Mouse (Mus musculus) embryonic facial prominence, embryonic 13.5 days (tissue): ENCODE measurements around the gene Pax7. TPM values are rescaled to one million over a fixed set of nuclear protein-coding genes. Genes with fewer than 3 reads are reported as not detected.

ENCODE experiments used
- ATAC-seq: fragments of 200-750 bp; cut with Nextera tagmentation; 2 replicates; pipeline ENCODE4 v1.8.0; 2017; ENCODE audit warnings: low read depth; ENCODE audit not compliant: insufficient number of reproducible peaks, insufficient read depth, low FRiP score, low TSS enrichment
- H3K27ac ChIP-seq: fragments of 300-500 bp; sonication (generic); 2 replicates; pipeline ENCODE4 v1.5.1; 2015; ENCODE audit warnings: moderate library complexity, mild to moderate bottlenecking, inconsistent platforms
- H3K27me3 ChIP-seq: fragments of 300-500 bp; sonication (generic); 2 replicates; pipeline ENCODE4 v1.6.1; 2015; ENCODE audit warnings: mild to moderate bottlenecking, inconsistent platforms
- H3K36me3 ChIP-seq: fragments of 300-500 bp; sonication (generic); 2 replicates; pipeline ENCODE4 v1.6.1; 2015; ENCODE audit warnings: mild to moderate bottlenecking, inconsistent platforms
- H3K4me1 ChIP-seq: fragments of 300-500 bp; sonication (generic); 2 replicates; pipeline ENCODE4 v1.6.1; 2015; ENCODE audit warnings: inconsistent platforms
- H3K4me2 ChIP-seq: fragments of 300-500 bp; sonication (generic); 2 replicates; pipeline ENCODE4 v1.6.1; 2015; ENCODE audit warnings: moderate library complexity, mild to moderate bottlenecking, inconsistent platforms
- H3K4me3 ChIP-seq: fragments of 300-500 bp; sonication (generic); 2 replicates; pipeline ENCODE4 v1.5.1; 2015; ENCODE audit warnings: mild to moderate bottlenecking, inconsistent platforms
- H3K9ac ChIP-seq: fragments of 300-500 bp; sonication (generic); 2 replicates; pipeline ENCODE4 v1.6.1; 2015; ENCODE audit warnings: mild to moderate bottlenecking, inconsistent platforms
- H3K9me3 ChIP-seq: fragments of 300-500 bp; sonication (generic); 2 replicates; pipeline ENCODE4 v1.6.1; 2016; ENCODE audit warnings: inconsistent platforms
- WGBS: fragments of 180-500 bp; shearing (Covaris S2); methylation state at CpG from one replicate; pipeline ENCODE4 v1.1.7; 2015; ENCODE audit warnings: mixed read lengths; 5-methylcytosine and 5-hydroxymethylcytosine counted together
- polyA plus RNA-seq: library from polyadenylated mRNA; unstranded; fragments of >200 nt; fragmentation: Nextera tagmentation; extraction: Ambion mirVana; gene quantifications from 2 replicates; pipeline ENCODE4 v1.2.1, GENCODE M21; 2015

The Pax7 gene
- polyA plus RNA-seq, 1 experiment from 2014 or later: 2.5 TPM

DNA sequence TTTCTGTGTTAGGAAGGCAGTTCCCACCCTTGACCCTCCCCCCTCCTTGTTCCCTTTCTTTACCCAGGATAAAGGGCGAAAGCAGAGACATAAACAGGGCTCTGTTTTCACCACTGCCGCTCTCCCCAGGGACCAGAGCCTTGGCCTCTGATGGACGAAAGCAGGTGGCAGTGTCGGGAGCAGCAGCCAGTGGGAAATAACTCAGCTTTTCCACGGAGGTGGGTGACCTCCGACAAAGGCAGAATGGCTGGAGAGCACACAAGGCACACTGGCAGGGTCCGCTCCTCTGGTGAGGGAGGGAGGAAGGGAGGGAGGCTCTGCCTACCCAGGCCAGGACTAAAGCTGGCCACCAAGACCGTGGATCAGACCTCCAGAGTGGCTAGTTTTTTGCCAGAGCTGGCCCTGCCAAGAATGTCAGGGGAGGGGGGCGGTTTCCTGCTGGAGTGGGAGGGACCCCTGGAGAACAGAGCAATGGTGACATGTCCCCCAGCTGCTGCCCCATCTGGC lies 62.1 kb downstream of the Pax7 start:
- no peaks in the 10 kb centered on the region for H3K36me3 ChIP-seq
- no peak overlapping the region for H3K27ac ChIP-seq
- H3K9ac ChIP-seq: no peak overlapping the region
- no peak overlapping the region for H3K4me3 ChIP-seq
- H3K9me3 ChIP-seq: no peaks in the 10 kb centered on the region
- peaks cover 56% of the 10 kb centered on the region for H3K27me3 ChIP-seq
- H3K4me1 ChIP-seq: peaks cover 19% of the 10 kb centered on the region
- no peak overlapping the region for H3K4me2 ChIP-seq
- ATAC-seq: 0 out of 2 replicates have a peak, but pooled peaks have one; percentile 54
- WGBS: 13% methylated on average over 9 of the region's 9 CpGs

DNA sequence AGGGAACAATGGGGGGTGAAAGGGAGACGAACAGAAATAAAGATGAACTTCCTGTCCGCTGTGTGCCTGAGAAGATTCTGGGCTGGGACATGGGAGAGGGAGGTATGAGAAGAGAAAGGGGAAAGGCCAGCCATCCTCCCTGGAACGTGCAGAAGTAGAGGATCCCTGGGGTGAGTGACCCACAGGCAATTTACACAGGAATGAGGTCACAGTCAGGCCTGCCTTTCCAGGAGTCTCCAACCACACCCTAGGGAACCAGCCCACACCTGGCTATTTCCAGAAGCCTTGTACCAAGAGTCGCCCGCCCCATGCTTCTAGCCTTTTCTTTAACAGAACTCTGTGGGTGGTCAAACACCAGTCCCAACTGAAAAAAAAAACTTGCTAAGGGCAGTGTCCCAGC lies 65.5 kb downstream of the Pax7 start:
- no peak overlapping the region for H3K9ac ChIP-seq
- peaks cover 19% of the 10 kb centered on the region for H3K4me1 ChIP-seq
- ATAC-seq: no peak
- no peak overlapping the region for H3K4me3 ChIP-seq
- no peaks in the 10 kb centered on the region for H3K9me3 ChIP-seq
- no peak overlapping the region for H3K27ac ChIP-seq
- H3K4me2 ChIP-seq: no peak overlapping the region
- no peaks in the 10 kb centered on the region for H3K36me3 ChIP-seq
- peaks cover 75% of the 10 kb centered on the region for H3K27me3 ChIP-seq
- 34% methylated on average over 5 of the region's 5 CpGs for WGBS

DNA sequence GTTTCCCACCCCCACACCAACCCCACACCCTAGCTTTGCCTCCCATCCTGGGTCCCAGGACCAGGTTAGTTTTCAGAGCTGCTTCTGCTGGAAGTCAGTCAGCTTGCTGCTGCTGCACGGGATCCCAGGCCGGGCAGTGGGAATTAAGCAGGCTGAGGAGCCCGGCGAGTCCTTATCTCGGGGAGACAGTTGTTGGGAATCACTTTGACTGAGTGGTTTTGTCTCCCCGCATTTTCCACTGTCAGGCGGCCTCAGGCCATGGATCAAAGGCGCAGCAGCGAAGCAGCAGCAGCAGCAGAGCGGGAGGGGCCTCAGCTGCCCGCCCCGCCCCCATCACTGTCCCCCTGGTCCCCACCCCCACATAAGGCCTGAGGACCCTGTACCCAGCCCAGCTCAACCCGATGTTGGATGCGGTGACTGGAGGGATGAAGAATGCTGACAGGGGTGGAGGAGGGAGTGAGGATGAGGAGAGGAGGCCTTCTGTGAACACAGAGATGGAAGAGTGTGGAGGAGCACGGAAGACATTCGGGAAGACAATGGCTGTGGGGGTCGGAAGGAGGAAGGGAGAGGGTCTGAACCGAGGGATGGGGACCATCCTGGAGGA lies 66.1 kb downstream of the Pax7 start:
- H3K9ac ChIP-seq: no peak overlapping the region
- 6% methylated on average over 18 of the region's 18 CpGs for WGBS
- H3K27me3 ChIP-seq: peaks cover 79% of the 10 kb centered on the region

DNA sequence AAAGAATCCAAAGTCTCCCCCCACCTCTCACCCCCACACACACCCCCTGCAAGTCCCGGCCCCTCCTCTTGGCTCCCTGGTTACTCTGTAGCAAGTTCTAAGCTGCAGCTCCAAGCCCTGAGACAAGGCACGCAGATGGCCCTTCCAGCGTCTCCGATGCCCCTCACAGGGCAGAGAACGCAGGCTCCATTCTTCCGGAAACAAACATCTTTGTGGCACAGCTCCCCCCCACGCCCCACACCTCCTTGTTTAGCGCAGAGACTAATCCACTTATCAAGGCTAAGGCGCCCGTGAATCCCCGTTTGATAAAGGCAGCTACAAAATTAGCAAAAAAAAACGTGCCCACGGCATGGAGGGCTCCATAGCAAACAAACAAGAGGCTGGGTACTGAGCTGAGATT lies 71.4 kb downstream of the Pax7 start:
- Histone ChIP-seq H3K4me1 (peaks cover 23% of the 10 kb centered on the region), H3K36me3 (no peaks in the 10 kb centered on the region), H3K27me3 (peaks cover 54% of the 10 kb centered on the region), H3K9me3 (no peaks in the 10 kb centered on the region), H3K27ac (no peak overlapping the region), H3K4me2 (no peak overlapping the region), H3K4me3 (no peak overlapping the region), H3K9ac (no peak overlapping the region)
- ATAC-seq: no peak
- 15% methylated on average over 13 of the region's 13 CpGs for WGBS

More for the DNA sequence above, 66.1 kb downstream of the Pax7 start:
- H3K4me3 ChIP-seq: no peak overlapping the region
- H3K9me3 ChIP-seq: no peaks in the 10 kb centered on the region
- ATAC-seq: no peak
- H3K4me2 ChIP-seq: no peak overlapping the region
- H3K27ac ChIP-seq: no peak overlapping the region
- no peaks in the 10 kb centered on the region for H3K36me3 ChIP-seq
- H3K4me1 ChIP-seq: peaks cover 19% of the 10 kb centered on the region

DNA sequence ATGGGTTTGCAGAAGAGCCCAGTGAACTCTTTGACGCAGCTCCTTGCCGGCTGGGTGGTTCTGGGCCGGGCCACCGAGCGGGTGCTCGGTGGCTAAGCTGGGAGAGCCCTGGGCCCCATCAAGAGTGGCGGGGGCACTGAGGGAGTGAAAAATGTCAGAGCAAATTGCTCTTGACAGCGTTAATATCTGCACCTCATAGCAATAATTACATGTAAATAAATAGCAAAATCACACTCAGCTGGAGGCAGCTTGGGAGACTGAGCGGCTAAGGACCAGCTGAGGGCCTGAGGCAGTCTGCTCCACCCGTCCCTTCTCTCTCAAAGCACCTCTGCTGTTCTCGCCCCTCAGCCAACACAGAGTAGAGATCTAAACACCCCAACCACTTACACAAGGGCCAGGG lies 72.6 kb downstream of the Pax7 start:
- Histone ChIP-seq H3K4me3 (no peak overlapping the region), H3K9ac (no peak overlapping the region), H3K9me3 (no peaks in the 10 kb centered on the region), H3K4me2 (no peak overlapping the region), H3K36me3 (no peaks in the 10 kb centered on the region), H3K4me1 (peaks cover 24% of the 10 kb centered on the region), H3K27me3 (peaks cover 44% of the 10 kb centered on the region), H3K27ac (no peak overlapping the region)
- 56% methylated on average over 11 of the region's 11 CpGs for WGBS
- ATAC-seq: no peak

DNA sequence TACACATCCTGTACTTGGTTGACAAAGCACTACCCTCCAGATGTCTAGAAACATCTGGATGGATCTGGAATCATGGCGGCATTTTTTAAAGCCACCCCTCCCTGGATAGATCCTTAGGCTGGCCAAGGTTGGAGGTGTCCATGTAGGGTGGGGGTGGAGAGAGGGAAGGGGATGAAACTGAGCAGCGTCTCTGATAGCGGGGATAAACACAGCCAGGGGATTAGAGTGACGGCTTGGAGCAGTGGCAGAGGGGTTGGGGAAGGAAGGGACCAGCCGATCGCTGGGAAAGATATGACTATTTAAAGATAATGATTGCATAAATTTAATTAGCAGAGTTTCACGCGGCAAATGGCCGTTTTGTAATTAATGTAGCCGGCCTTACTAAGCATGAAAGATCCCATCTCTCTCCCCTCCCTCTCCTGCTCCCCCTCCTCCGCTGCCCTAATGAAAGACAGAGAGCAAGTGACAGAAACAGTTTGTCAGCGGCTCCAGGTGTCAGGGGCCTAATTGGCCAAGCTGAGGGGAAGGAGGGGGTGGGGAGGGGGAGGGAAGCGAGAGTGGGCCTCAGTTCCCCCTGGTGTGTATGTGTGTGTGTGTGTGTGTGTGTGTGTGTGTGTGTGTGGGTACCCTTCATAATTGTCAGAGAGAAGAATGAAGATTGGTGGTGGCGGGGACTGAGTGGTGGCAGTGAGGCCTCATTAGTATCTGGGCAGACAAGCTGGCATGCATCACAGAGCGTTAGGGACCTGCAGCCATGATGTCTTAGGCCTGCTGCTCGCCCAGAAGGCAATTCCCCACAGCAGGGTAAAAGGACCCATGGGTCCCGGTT lies 74.6 kb downstream of the Pax7 start:
- 16% methylated on average over 17 of the region's 17 CpGs for WGBS
- H3K27me3 ChIP-seq: peaks cover 34% of the 10 kb centered on the region

DNA sequence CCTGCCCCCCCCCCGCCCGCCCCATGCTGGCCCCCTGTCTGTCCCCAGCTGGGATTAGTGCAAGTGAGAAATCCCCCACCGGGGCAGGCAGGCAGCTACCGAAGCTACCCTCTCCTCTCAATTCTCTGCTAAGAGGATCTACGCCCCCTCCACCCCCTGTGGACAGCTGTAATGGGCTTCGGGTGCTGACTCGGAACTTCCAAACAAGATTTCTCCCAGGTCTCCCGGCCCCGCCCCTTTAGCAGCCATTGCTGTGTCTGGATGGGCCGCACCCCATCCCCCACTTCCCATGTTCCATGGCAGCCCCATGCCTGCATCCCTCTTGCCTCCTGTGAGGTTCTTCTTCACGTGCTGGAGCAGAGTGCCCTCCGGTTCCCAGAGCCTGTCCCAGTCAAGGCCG lies 76.4 kb downstream of the Pax7 start:
- Histone ChIP-seq H3K27me3 (peaks cover 16% of the 10 kb centered on the region), H3K4me1 (peaks cover 33% of the 10 kb centered on the region), H3K9ac (peak overlapping the region; percentile 32; the same call in 1 of the 2 replicates), H3K36me3 (no peaks in the 10 kb centered on the region), H3K27ac (no peak overlapping the region), H3K4me3 (no peak overlapping the region), H3K9me3 (no peaks in the 10 kb centered on the region), H3K4me2 (no peak overlapping the region)
- WGBS: 9% methylated on average over 13 of the region's 13 CpGs
- ATAC-seq: no peak

More for the DNA sequence above, 74.6 kb downstream of the Pax7 start:
- H3K4me3 ChIP-seq: no peak overlapping the region
- H3K9ac ChIP-seq: no peak overlapping the region
- no peak overlapping the region for H3K4me2 ChIP-seq
- no peak for ATAC-seq
- no peak overlapping the region for H3K27ac ChIP-seq
- no peaks in the 10 kb centered on the region for H3K9me3 ChIP-seq
- H3K4me1 ChIP-seq: peaks cover 34% of the 10 kb centered on the region
- H3K36me3 ChIP-seq: no peaks in the 10 kb centered on the region

DNA sequence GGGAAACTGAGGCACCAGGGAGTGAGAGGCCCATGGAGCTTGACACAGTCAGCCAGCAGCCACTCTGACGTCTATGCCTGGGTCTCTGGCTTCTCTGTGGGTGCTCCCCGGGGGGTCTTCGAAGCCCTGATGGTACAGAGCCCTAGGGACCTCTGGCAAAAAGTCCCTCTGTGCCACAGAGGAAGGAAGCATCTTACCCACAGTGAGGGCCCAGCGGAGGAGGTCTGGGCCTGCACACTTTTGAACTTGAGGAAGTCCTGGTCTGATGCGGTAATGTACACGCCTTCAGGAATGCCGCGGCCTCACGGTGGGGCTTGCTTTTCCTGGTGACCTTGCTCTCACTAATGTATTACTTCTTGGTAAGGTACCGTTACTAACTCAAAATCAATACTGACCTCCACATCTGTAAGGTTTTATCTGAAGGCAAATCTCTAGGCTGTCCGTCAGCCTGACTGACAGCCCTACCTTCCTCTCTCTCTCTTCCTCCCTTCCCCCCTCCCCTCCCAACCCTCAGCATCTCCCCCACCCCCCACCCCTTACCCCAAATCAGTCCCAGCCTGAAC lies 79.1 kb downstream of the Pax7 start:
- Histone ChIP-seq H3K9me3 (no peaks in the 10 kb centered on the region), H3K36me3 (0 out of 2 replicates have a peak, but pooled peaks cover under 1% of the 10 kb centered on the region), H3K4me3 (no peak overlapping the region), H3K4me2 (no peak overlapping the region), H3K27ac (no peak overlapping the region), H3K9ac (no peak overlapping the region), H3K27me3 (peaks cover 6% of the 10 kb centered on the region), H3K4me1 (peaks cover 28% of the 10 kb centered on the region)
- 20% methylated on average over 11 of the region's 11 CpGs for whole genome bisulfite sequencing
- ATAC-seq: no peak

DNA sequence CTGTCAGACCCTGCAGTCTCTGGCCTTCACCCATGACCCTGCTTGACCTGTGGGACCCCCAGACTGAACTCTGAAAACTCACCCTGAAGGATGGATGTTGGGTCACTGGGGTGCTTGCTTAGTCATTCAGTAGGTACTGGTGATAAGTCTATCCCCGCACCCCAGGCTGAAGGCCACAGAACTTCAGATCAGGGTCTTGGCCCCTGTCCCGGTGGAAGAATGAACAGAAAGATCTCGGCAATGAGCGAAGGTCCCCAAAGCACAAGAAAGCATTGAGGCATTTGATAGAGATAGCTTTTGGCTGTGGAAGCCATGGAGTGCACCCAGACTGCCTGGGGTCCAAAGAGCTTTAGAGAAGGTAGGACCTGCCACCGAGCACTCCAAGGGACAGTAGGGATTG lies 82.4 kb downstream of the Pax7 start:
- H3K9ac ChIP-seq: no peak overlapping the region
- H3K27me3 ChIP-seq: no peaks in the 10 kb centered on the region

DNA sequence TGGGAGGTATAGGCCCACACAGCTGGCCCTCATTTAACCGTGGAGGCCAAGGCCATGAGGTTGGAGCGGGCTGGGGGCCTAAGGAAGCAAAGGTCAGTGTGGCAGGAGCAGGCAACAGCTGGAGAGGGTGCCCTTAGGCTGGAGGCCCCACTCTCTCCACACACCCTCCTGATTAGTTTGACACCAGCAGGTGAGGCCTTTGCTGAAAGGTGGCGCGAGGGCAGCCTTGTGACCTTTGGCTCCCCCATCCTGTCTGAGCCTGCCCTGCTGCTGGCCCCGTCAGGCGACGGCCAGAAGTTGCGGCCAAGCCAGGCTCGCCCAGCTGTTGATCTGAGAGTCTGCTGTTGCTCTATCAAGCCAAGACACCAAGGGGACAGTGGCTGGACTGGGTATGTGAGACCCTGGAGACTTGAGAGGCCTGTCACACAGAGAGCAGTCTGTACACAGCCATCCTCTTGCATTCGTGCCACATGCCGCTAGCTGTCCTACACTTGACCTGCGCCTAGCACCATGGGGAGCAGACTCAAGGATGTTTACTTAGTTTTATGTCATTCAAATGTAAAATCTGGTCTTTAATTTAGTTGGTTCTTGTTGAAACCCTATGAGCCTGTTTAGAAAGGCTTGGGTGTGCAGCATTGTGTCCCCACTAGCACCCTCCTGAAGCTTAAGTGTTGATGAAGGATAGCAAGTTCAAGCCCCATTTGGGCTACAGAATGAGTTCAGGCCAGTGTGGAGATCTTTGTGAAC lies 86.0 kb downstream of the Pax7 start:
- ATAC-seq: no peak
- no peaks in the 10 kb centered on the region for H3K27me3 ChIP-seq
- no peak overlapping the region for H3K4me3 ChIP-seq
- no peak overlapping the region for H3K4me2 ChIP-seq
- no peaks in the 10 kb centered on the region for H3K9me3 ChIP-seq
- peaks cover 9% of the 10 kb centered on the region for H3K36me3 ChIP-seq
- H3K4me1 ChIP-seq: peaks cover 28% of the 10 kb centered on the region
- H3K9ac ChIP-seq: no peak overlapping the region
- H3K27ac ChIP-seq: no peak overlapping the region
- WGBS: 32% methylated on average over 12 of the region's 12 CpGs

More for the DNA sequence above, 82.4 kb downstream of the Pax7 start:
- H3K9me3 ChIP-seq: no peaks in the 10 kb centered on the region
- WGBS: 87% methylated on average over 5 of the region's 5 CpGs
- ATAC-seq: no peak
- H3K4me3 ChIP-seq: no peak overlapping the region
- H3K4me1 ChIP-seq: peaks cover 15% of the 10 kb centered on the region
- peaks cover 9% of the 10 kb centered on the region for H3K36me3 ChIP-seq
- H3K4me2 ChIP-seq: no peak overlapping the region
- H3K27ac ChIP-seq: no peak overlapping the region

DNA sequence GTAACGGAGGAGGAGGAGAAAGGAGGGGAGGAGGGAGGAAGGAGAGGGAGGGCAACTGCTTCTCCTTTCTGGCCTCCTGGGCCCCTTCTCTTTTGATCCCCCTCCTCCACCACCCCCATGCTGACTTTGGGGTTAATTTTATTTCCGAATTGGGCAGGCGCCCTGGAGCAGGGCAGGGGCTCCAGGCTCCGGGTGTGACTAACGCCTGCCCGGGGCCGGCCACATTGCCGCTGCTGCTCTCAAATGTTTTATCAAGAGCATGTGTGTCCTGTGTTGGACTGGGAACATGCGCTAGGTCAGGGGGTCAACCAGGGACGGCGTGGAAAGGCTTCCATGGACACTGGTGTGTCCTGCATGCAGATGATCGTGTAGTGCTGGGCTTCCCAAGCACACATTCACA lies 87.2 kb downstream of the Pax7 start:
- Histone ChIP-seq H3K4me2 (no peak overlapping the region), H3K27ac (no peak overlapping the region), H3K4me1 (peaks cover 28% of the 10 kb centered on the region), H3K4me3 (no peak overlapping the region), H3K9ac (no peak overlapping the region), H3K36me3 (peaks cover 9% of the 10 kb centered on the region), H3K9me3 (no peaks in the 10 kb centered on the region), H3K27me3 (no peaks in the 10 kb centered on the region)
- no peak for ATAC-seq
- WGBS: 10% methylated on average over 12 of the region's 12 CpGs
